Mouse (Mus musculus): ENCODE results near the gene Prkce. TPM values are rescaled to one million over a fixed set of nuclear protein-coding genes. Genes with fewer than 3 reads are reported as not detected.

The Prkce gene
- polyA plus RNA-seq, 2 experiments: 0.32 to 0.37 TPM

GRCm38 (mm10) chr17:86452934-86453333 lies 285.3 kb downstream of the Prkce start:
- Histone ChIP-seq H3K9me3 (ENCODE audit: control insufficient read depth, low read length) (no peaks in the 10 kb centered on the region), H3K4me3 (ENCODE audit: insufficient read depth in 1 of 2, low read depth in 2 of 2, low read length in 2 of 2) (no peak overlapping the region), H3K4me1 (replicated peaks; ENCODE audit: control insufficient read depth in 2 of 2, insufficient read depth in 2 of 2, low read length in 1 of 2) (no peaks in the 10 kb centered on the region), H3K36me3 (replicated peaks; ENCODE audit: control insufficient read depth, insufficient read depth, low read depth) (no peaks in the 10 kb centered on the region), H3K27ac (no peak overlapping the region), H3K4me2 (ENCODE audit: low read depth) (no peak overlapping the region), H3K27me3 (ENCODE audit: control insufficient read depth, insufficient read depth, low read length) (no peaks in the 10 kb centered on the region), H3K9ac (replicated peaks) (no peak overlapping the region)
- DNase-seq (ENCODE audit: low read depth in 3 of 3, low spot score in 3 of 3): no peak
- 69% methylated on average over 4 of the region's 4 CpGs for WGBS (ENCODE audit: insufficient replicate concordance)
- no peak for ATAC-seq (ENCODE audit: insufficient read depth)
- TF ChIP-seq EP300 (IDR thresholded peaks at IDR 0.05; ENCODE audit: low read depth) (no peak), CTCF (IDR thresholded peaks at IDR 0.05; ENCODE audit: low read depth) (no peak)

GRCm38 (mm10) chr17:86453673-86454350 lies 286.2 kb downstream of the Prkce start:
- no peaks in the 10 kb centered on the region for H3K36me3 ChIP-seq (replicated peaks; ENCODE audit: control insufficient read depth, insufficient read depth, low read depth)
- TF ChIP-seq CTCF (IDR thresholded peaks at IDR 0.05; ENCODE audit: low read depth) (no peak), EP300 (IDR thresholded peaks at IDR 0.05; ENCODE audit: low read depth) (no peak)
- no peak for ATAC-seq (ENCODE audit: insufficient read depth)
- H3K4me2 ChIP-seq (ENCODE audit: low read depth): no peak overlapping the region
- no peaks in the 10 kb centered on the region for H3K9me3 ChIP-seq (ENCODE audit: control insufficient read depth, low read length)
- no peak overlapping the region for H3K4me3 ChIP-seq (ENCODE audit: insufficient read depth in 1 of 2, low read depth in 2 of 2, low read length in 2 of 2)
- no peaks in the 10 kb centered on the region for H3K27me3 ChIP-seq (ENCODE audit: control insufficient read depth, insufficient read depth, low read length)
- H3K27ac ChIP-seq: no peak overlapping the region
- no peak for DNase-seq (ENCODE audit: low read depth in 3 of 3, low spot score in 3 of 3)
- WGBS (ENCODE audit: insufficient replicate concordance): 67% methylated on average over 14 of the region's 14 CpGs
- H3K4me1 ChIP-seq (replicated peaks; ENCODE audit: control insufficient read depth in 2 of 2, insufficient read depth in 2 of 2, low read length in 1 of 2): no peaks in the 10 kb centered on the region
- no peak overlapping the region for H3K9ac ChIP-seq (replicated peaks)

GRCm38 (mm10) chr17:86454351-86454706 lies 286.7 kb downstream of the Prkce start:
- 69% methylated on average over 3 of the region's 3 CpGs for WGBS (ENCODE audit: insufficient replicate concordance)
- no peak overlapping the region for H3K4me2 ChIP-seq (ENCODE audit: low read depth)
- ATAC-seq (ENCODE audit: insufficient read depth) (no peak), DNase-seq (ENCODE audit: low read depth in 3 of 3, low spot score in 3 of 3) (no peak)
- H3K27me3 ChIP-seq (ENCODE audit: control insufficient read depth, insufficient read depth, low read length): no peaks in the 10 kb centered on the region
- no peaks in the 10 kb centered on the region for H3K9me3 ChIP-seq (ENCODE audit: control insufficient read depth, low read length)
- no peaks in the 10 kb centered on the region for H3K36me3 ChIP-seq (replicated peaks; ENCODE audit: control insufficient read depth, insufficient read depth, low read depth)
- no peak overlapping the region for H3K4me3 ChIP-seq (ENCODE audit: insufficient read depth in 1 of 2, low read depth in 2 of 2, low read length in 2 of 2)
- TF ChIP-seq CTCF (IDR thresholded peaks at IDR 0.05; ENCODE audit: low read depth) (no peak), EP300 (IDR thresholded peaks at IDR 0.05; ENCODE audit: low read depth) (no peak)
- no peak overlapping the region for H3K9ac ChIP-seq (replicated peaks)
- H3K27ac ChIP-seq: no peak overlapping the region
- no peaks in the 10 kb centered on the region for H3K4me1 ChIP-seq (replicated peaks; ENCODE audit: control insufficient read depth in 2 of 2, insufficient read depth in 2 of 2, low read length in 1 of 2)

- WGBS (ENCODE audit: insufficient replicate concordance): 47% methylated on average over 6 of the region's 6 CpGs
- DNase-seq (ENCODE audit: low read depth in 3 of 3, low spot score in 3 of 3) (no peak), ATAC-seq (ENCODE audit: insufficient read depth) (no peak)
- no peak overlapping the region for H3K9ac ChIP-seq (replicated peaks)
- H3K4me1 ChIP-seq (replicated peaks; ENCODE audit: control insufficient read depth in 2 of 2, insufficient read depth in 2 of 2, low read length in 1 of 2): no peaks in the 10 kb centered on the region
- H3K27ac ChIP-seq: no peak overlapping the region
- no peak for TF ChIP-seq EP300 (IDR thresholded peaks at IDR 0.05; ENCODE audit: low read depth)
- H3K27me3 ChIP-seq (ENCODE audit: control insufficient read depth, insufficient read depth, low read length): no peaks in the 10 kb centered on the region
- H3K9me3 ChIP-seq (ENCODE audit: control insufficient read depth, low read length): no peaks in the 10 kb centered on the region
- H3K36me3 ChIP-seq (replicated peaks; ENCODE audit: control insufficient read depth, insufficient read depth, low read depth): no peaks in the 10 kb centered on the region
- no peak overlapping the region for H3K4me2 ChIP-seq (ENCODE audit: low read depth)
- no peak overlapping the region for H3K4me3 ChIP-seq (ENCODE audit: insufficient read depth in 1 of 2, low read depth in 2 of 2, low read length in 2 of 2)
These were observed 288.9 kb downstream of the Prkce start for GRCm38 (mm10) chr17:86456512-86456911.

DNA sequence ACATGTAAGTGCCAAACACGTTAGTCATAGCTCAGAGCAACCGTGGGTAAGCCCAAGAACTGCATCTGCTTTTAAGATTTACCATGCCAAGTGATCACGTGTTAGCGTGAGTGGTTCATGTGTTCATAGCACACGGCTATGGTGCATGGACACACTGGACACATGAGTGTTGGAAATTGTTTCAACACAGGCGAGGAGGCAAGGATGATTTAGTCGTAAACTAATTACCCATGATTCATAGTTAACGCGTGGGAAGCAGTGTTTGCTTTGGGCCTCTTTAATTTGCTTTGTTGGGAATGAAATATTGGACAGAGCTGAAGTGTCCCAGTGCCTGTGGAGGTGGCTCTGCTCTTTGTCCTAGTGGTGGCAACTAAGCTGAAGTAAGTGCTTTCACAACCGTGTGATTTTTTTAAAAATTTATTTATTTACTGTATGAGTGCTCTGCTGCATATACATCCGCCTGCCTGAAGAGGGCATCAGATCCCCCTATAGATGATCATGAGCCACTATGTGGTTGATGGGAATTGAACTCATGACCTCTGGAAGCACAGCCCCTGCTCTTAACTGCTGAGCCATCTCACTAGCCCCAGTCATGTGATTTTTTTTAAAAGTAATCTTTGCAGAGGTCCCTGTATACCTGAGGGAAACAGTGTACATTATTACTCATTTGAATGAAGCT lies 290.9 kb downstream of the Prkce start:
- Histone ChIP-seq H3K4me1 (replicated peaks; ENCODE audit: control insufficient read depth in 2 of 2, insufficient read depth in 2 of 2, low read length in 1 of 2) (no peaks in the 10 kb centered on the region), H3K27ac (no peak overlapping the region), H3K36me3 (replicated peaks; ENCODE audit: control insufficient read depth, insufficient read depth, low read depth) (no peaks in the 10 kb centered on the region), H3K27me3 (ENCODE audit: control insufficient read depth, insufficient read depth, low read length) (no peaks in the 10 kb centered on the region), H3K4me2 (ENCODE audit: low read depth) (no peak overlapping the region), H3K9ac (replicated peaks) (no peak overlapping the region), H3K9me3 (ENCODE audit: control insufficient read depth, low read length) (no peaks in the 10 kb centered on the region), H3K4me3 (ENCODE audit: insufficient read depth in 1 of 2, low read depth in 2 of 2, low read length in 2 of 2) (no peak overlapping the region)
- no peak for DNase-seq (ENCODE audit: low read depth in 3 of 3, low spot score in 3 of 3)
- WGBS (ENCODE audit: insufficient replicate concordance): 58% methylated on average over 11 of the region's 11 CpGs
- peak; percentile 18; the same call in 1 of the 2 replicates for TF ChIP-seq CTCF (IDR thresholded peaks at IDR 0.05; ENCODE audit: low read depth)
- TF ChIP-seq EP300 (IDR thresholded peaks at IDR 0.05; ENCODE audit: low read depth): no peak
- ATAC-seq (ENCODE audit: insufficient read depth): no peak
